Mouse (Mus musculus) lung, embryonic 14.5 days (tissue): ENCODE results near the gene Zcwpw1. TPM values are rescaled to one million over a fixed set of nuclear protein-coding genes. Genes with fewer than 3 reads are reported as not detected.
A peak's percentile ranks its signal among the peaks of the same experiment; 100 is the strongest.
"Not testable (repeated sequence)": the region's sequence is repeated elsewhere in the genome, so short reads cannot be mapped to it uniquely, and the experiment has no call there.

Experiments
- ATAC-seq: fragments of 200-750 bp; cut with Nextera tagmentation; 2 replicates; pipeline ENCODE4 v1.8.0; 2017; ENCODE audit warnings: mild to moderate bottlenecking, moderate TSS enrichment, moderate library complexity; ENCODE audit not compliant: insufficient read depth
- DNase-seq: peaks from one replicate; pipeline ENCODE4 v3.0.0-alpha.2; 2015
- H3K27ac ChIP-seq: fragments of 300-500 bp; sonication (generic); 2 replicates; pipeline ENCODE4 v1.5.1; 2014; ENCODE audit warnings: low read depth, mild to moderate bottlenecking, moderate library complexity
- H3K27me3 ChIP-seq: fragments of 300-500 bp; sonication (generic); 2 replicates; pipeline ENCODE4 v1.6.1; 2014; ENCODE audit warnings: low read length, control low read depth; ENCODE audit not compliant: insufficient read depth
- H3K36me3 ChIP-seq: fragments of 300-500 bp; sonication (generic); 2 replicates; pipeline ENCODE4 v1.6.1; 2014; ENCODE audit warnings: control low read depth; ENCODE audit not compliant: insufficient read depth
- H3K4me1 ChIP-seq: fragments of 300-500 bp; sonication (generic); 2 replicates; pipeline ENCODE4 v1.6.1; 2014; ENCODE audit warnings: antibody characterized with exemption, control low read depth; ENCODE audit not compliant: insufficient read depth
- H3K4me2 ChIP-seq: fragments of 300-500 bp; sonication (generic); 2 replicates; pipeline ENCODE4 v1.6.1; 2014; ENCODE audit warnings: mild to moderate bottlenecking
- H3K4me3 ChIP-seq: fragments of 300-500 bp; sonication (generic); 2 replicates; pipeline ENCODE4 v1.5.1; 2014; ENCODE audit warnings: low read depth, low read length
- H3K9ac ChIP-seq: fragments of 300-500 bp; sonication (generic); 2 replicates; pipeline ENCODE4 v1.6.1; 2014
- H3K9me3 ChIP-seq: fragments of 300-500 bp; sonication (generic); 2 replicates; pipeline ENCODE4 v1.6.1; 2016; ENCODE audit warnings: low read depth, low read length, control low read depth
- CTCF ChIP-seq: IDR thresholded peaks from 2 replicates; pipeline ENCODE4 v1.5.1; 2016; ENCODE audit warnings: antibody characterized with exemption, low read depth
- WGBS: fragments of 180-500 bp; shearing (Covaris S2); extraction: QIAGEN DNeasy Blood & Tissue Kit; methylation state at CpG from one replicate; pipeline ENCODE4 v1.1.7; 2014; 5-methylcytosine and 5-hydroxymethylcytosine counted together
- polyA plus RNA-seq: library from polyadenylated mRNA; unstranded; fragments of >200 nt; fragmentation: Nextera tagmentation; extraction: Ambion mirVana; gene quantifications from 2 replicates; pipeline ENCODE4 v1.2.1, GENCODE M21; 2014

Gene Zcwpw1
- polyA plus RNA-seq, 1 experiment from 2014 or later = 26.1 TPM

DNA sequence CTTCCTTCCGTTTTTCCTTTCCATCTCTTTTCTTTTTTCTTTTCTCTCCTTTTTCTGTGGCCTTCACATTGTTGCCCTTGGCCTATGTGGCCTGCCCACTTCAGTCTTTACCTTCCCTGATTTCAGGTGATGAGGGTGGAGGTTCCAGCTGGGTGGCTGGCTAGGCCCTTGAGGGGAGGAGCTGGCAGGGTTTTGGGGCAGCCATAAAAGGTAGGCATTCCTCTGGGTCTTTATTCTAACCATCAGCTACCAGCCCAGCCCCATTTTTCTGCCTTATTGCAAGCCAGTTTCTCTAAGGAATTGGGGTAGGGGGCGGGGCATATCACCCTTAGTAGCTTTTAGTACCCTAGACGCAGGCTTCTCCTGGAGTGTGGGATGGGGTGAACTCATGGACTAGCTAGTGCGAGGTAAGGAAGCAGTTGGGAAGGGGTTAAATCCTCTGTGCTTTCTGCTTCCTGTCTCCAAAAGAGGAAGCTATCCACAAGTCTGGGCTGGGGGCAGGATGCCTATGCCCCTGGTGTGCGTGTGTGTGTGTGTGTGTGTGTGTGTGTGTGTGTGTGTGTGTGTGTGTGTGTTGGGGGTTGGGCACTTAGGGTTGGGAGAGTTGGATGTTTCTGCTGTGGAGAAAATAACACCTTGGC lies 39.3 kb upstream of the Zcwpw1 start:
- Histone ChIP-seq H3K27ac (peak overlapping the region; percentile 19), H3K9me3 (no peaks in the 10 kb centered on the region), H3K36me3 (peaks cover 32% of the 10 kb centered on the region), H3K27me3 (no peaks in the 10 kb centered on the region), H3K4me2 (peak overlapping the region; percentile 100), H3K4me1 (peaks cover 3% of the 10 kb centered on the region; the same call in 1 of the 2 replicates), H3K4me3 (peak overlapping the region; percentile 76), H3K9ac (peak overlapping the region; percentile 17; the same call in 1 of the 2 replicates)
- 27% methylated on average over 5 of the region's 5 CpGs for WGBS
- no peak for ATAC-seq
- no peak for TF ChIP-seq CTCF
- DNase-seq = peak; percentile 67

- 0 out of 2 replicates have a peak overlapping the region, but pooled peaks have one; percentile 5 for H3K9ac ChIP-seq
- no peak for TF ChIP-seq CTCF
- peak overlapping the region; percentile 76 for H3K4me3 ChIP-seq
- DNase-seq = no peak
- H3K4me2 ChIP-seq = peak overlapping the region; percentile 100
- H3K27ac ChIP-seq = 0 out of 2 replicates have a peak overlapping the region, but pooled peaks have one; percentile 13
- 33% methylated on average over 6 of the region's 6 CpGs for WGBS
- H3K9me3 ChIP-seq = no peaks in the 10 kb centered on the region
- H3K4me1 ChIP-seq = peaks cover 3% of the 10 kb centered on the region; the same call in 1 of the 2 replicates
- peaks cover 43% of the 10 kb centered on the region for H3K36me3 ChIP-seq
- no peaks in the 10 kb centered on the region for H3K27me3 ChIP-seq
- ATAC-seq = no peak
Measured at GRCm38 (mm10) chr5:137749196-137749836, 38.3 kb upstream of the Zcwpw1 start.

DNA sequence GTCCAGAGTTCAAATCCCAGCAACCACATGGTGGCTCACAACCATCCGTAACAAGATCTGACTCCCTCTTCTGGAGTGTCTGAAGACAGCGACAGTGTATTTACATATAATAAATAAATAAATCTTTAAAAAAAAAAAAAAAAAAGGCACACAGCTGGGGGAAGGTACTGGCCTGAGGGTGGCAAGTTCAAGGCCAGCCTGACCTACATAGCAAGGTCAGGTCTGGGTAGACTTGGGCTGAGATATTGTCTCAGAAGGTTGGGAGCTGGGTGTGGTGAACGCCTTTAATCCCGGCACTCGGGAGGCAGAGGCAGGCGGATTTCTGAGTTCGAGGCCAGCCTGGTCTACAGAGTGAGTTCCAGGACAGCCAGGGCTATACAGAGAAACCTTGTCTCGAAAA lies 37.4 kb upstream of the Zcwpw1 start:
- H3K4me3 ChIP-seq, H3K9me3 ChIP-seq, DNase-seq, H3K4me2 ChIP-seq, H3K27me3 ChIP-seq, H3K9ac ChIP-seq, H3K27ac ChIP-seq, H3K4me1 ChIP-seq, ATAC-seq: not testable (repeated sequence)
- H3K36me3 ChIP-seq = peaks cover 49% of the 10 kb centered on the region
- 93% methylated on average over 6 of the region's 8 CpGs for WGBS

DNA sequence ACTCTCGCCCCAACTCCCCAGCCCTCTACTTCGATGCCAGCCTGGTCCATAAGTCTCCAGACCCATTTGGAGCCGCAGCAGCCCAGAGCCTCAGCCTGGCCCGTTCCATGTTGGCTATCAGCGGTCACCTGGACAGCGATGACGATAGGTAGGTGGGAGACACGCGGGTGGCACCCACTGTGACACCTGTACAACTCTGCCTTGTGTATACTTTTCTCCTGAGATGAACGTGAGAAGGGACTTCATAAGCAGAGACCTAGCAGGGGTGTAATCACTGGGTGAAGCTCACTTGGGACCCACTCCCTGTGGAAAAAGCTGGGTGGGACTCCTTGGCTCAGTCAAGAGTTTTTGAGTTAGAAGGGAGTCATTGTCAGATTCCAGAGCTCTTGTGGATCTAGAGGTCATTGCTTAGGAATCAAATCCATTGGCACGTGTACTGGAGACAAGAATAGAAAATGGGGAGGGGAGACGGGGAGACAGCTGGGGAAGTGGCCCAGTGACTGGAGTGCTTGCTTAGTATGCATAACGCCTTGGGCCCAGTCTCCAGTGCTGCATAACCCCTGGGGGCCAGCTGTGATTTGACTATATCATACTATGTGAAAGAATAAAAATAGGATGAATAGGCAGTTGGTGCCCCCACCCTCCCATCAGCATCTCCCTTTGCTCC lies 36.2 kb upstream of the Zcwpw1 start:
- H3K27ac ChIP-seq = no peak overlapping the region
- H3K4me3 ChIP-seq = no peak overlapping the region
- ATAC-seq = no peak
- peaks cover 3% of the 10 kb centered on the region; the same call in 1 of the 2 replicates for H3K4me1 ChIP-seq
- peaks cover 60% of the 10 kb centered on the region for H3K36me3 ChIP-seq
- no peak for DNase-seq
- no peak overlapping the region for H3K9ac ChIP-seq
- 89% methylated on average over 13 of the region's 13 CpGs for WGBS
- no peaks in the 10 kb centered on the region for H3K27me3 ChIP-seq
- no peaks in the 10 kb centered on the region for H3K9me3 ChIP-seq
- TF ChIP-seq CTCF = no peak
- no peak overlapping the region for H3K4me2 ChIP-seq

- Histone ChIP-seq H3K4me2 (no peak overlapping the region), H3K4me1 (peaks cover 3% of the 10 kb centered on the region; the same call in 1 of the 2 replicates), H3K36me3 (peaks cover 65% of the 10 kb centered on the region), H3K27me3 (no peaks in the 10 kb centered on the region), H3K9me3 (no peaks in the 10 kb centered on the region), H3K27ac (no peak overlapping the region), H3K4me3 (no peak overlapping the region), H3K9ac (no peak overlapping the region)
- DNase-seq (no peak), ATAC-seq (no peak)
- no peak for TF ChIP-seq CTCF
- 86% methylated on average over 6 of the region's 6 CpGs for WGBS
Measured at GRCm38 (mm10) chr5:137751988-137752387, 35.6 kb upstream of the Zcwpw1 start.

DNA sequence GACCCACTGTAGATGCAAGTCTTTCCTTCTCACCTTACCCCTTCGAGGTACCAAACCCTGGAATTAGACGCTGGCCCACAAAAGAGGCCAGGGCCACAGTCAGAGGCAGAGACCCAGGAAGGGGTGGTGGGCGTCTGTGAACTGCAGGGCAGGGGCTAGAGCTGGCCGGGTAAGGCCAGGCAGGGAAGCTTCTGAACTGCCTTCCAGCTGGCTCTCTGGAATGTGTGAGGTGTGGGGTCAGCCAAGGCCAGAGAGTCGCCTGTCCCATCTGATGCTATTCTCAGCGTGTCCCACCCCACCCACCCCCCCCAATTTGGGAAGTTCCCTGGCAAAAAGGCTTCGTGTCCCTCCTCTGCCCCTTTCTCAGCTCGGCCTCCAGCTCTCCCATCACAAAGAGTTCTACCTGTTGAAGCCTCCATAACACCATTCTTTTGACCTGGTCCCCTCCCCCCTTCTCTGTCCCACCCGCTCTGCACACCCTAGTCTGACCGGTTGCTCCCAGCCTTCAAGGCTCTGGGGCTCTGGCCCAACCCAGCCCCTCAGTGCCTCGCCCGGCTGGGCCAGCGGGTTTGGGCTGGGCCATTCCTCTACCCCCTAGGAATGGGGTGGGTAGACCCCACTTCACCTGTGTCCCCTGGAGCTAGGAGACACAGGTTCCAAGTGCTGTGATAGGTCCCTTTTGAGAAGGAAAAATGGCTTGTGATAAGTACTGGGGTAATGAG lies 34.3 kb upstream of the Zcwpw1 start:
- H3K9ac ChIP-seq = no peak overlapping the region
- no peak overlapping the region for H3K4me2 ChIP-seq
- no peak overlapping the region for H3K4me3 ChIP-seq
- DNase-seq (no peak), ATAC-seq (no peak)
- peaks cover 3% of the 10 kb centered on the region; the same call in 1 of the 2 replicates for H3K4me1 ChIP-seq
- 67% methylated on average over 13 of the region's 13 CpGs for WGBS
- no peaks in the 10 kb centered on the region for H3K9me3 ChIP-seq
- no peak for TF ChIP-seq CTCF
- H3K27me3 ChIP-seq = no peaks in the 10 kb centered on the region
- peaks cover 75% of the 10 kb centered on the region for H3K36me3 ChIP-seq
- H3K27ac ChIP-seq = no peak overlapping the region; the same call in 1 of the 2 replicates
